Mouse (Mus musculus) G1E-ER4 (cell line): Measurements from ENCODE around the gene Tbx2. TPM values are rescaled to one million over a fixed set of nuclear protein-coding genes. Genes with fewer than 3 reads are reported as not detected.

Source experiments
- GATA1 ChIP-seq: IDR thresholded peaks from one replicate; pipeline ENCODE4 v1.8.0; 2012; ENCODE audit warnings: low read length, inconsistent platforms
- polyA plus RNA-seq: library from polyadenylated mRNA; stranded (reverse); fragments of >175 nt; gene quantifications from 2 replicates; pipeline ENCODE4 v1.2.3, GENCODE M21; 2012

Gene Tbx2
- polyA plus RNA-seq = 0.26 and 0.28 TPM in 2 replicates

DNA sequence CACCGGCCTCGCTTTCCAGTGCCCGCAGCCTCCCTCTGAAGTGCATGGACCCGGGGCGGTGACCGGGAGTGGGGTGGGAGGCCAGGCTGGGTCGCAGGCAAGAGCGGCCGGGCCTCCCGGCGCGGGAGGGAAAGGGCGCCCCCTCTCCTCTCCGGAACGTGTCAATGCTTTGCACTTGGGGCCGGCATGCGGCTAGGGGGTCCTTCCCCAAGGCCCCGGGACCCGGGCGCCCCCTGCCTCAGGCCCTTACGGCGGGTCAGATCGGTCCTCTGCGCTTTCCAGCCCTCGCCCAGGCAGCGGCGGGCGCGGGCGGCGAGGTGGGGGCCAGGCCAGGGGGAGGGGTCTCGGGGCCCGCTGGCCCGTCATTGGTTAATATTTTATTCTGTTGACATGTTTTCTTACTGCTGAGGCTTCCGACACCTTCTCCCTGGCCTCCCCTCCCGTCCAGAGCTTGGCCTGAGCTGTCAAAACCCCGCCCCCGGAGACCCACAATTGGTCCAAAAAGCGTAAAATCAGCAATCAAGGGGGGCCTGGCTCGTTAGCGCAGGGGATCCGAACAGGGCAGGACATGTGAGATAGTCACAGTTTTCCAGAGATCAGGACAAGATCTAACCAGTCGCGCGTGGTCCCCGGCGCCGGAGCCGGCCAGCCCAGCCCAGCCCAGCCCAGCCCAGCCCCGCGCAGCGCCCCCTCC, at the start of gene Tbx2:
Gene Tbx2 (plus strand): TSS at position 321 of the 694 bp plus-strand sequence.
- TF ChIP-seq GATA1 = no peak

DNA sequence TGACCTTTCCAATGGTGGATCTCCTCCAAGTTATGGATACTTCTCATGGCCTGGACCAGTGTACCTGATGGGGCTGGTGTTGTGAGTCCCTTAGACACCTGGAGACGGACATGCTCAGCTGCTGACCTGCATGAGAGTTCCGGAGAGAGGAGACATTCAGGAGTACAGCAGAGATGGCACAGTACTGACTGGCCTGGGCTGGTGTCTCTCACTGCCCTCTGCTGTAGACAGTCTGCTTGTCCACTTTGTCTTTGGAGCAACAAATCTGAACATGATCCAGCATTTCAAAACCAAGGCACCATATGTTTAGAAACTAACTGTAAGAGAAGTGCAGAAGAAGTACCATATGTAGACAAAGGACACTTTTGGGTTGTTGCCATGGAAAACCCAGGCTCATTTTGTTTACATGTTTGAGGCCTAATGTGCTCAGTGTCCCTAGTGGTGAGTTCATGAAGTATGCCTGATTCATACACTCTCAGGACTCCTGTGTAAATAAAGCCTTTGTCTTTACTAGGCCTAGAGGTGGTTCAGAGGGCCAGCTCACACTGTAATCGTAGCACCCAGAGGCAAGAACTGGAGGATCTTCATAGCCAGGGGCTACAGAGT, 46.1 kb upstream of the Tbx2 start:
- TF ChIP-seq GATA1 = no peak

DNA sequence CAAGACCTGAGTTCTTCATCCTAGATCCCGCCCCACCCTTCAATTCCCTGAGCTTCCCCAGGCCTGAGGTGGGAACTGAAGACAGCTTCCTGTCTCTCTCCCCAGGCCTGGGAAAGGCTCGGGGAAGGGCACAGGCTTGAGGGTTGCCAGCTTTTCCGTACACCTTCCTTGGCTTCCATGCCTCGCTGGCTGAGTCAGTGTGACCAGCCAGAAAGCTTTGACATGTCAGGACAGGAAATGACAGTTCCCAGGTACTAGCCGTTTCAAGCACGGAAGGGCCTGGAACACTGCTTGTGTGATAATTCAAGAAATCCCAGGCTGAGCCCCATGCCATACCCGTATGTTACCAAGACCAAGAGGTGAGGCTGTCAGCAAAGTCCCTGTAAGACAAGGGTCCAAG, 42.6 kb upstream of the Tbx2 start:
- TF ChIP-seq GATA1 = no peak

DNA sequence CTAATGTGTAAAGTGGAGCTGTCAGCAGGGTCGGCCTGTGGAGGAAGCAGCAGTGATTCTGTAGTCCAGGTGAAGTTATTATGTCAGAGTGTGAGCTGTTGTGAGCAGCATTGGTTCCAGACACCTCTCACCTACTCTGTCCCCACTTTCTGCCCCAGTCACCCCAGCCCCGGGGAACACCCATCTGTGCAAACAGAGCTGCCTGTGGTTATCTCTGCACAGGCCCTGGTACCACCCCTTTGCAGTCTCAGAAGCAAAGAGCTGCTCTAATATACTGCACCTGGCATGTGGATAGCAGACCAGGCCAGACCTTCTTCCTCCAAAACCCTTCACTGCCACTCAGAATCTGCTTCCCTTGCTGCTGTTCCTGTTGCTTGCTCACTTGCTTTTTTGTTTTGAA, 42.1 kb upstream of the Tbx2 start:
- TF ChIP-seq GATA1 = no peak

DNA sequence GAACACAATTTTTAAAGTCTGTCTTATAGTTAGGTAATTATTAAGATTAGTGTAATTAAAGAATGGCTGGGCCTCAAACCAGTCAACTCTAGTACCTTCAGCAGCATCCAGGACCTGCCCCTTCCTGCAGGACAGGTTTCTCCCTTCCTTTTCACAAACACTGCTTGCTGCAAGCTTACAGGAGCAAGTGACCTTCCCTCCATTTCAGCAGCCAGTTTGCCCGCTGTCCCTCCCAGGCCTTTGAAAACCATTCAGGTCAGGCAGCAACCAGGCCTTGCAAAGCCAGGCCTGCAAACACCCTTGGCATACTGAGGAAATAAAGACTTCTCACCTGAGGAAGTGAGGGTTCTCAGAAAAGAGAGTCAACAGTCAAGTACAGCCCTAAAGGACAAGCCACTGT, 41.1 kb upstream of the Tbx2 start:
- TF ChIP-seq GATA1 = no peak

DNA sequence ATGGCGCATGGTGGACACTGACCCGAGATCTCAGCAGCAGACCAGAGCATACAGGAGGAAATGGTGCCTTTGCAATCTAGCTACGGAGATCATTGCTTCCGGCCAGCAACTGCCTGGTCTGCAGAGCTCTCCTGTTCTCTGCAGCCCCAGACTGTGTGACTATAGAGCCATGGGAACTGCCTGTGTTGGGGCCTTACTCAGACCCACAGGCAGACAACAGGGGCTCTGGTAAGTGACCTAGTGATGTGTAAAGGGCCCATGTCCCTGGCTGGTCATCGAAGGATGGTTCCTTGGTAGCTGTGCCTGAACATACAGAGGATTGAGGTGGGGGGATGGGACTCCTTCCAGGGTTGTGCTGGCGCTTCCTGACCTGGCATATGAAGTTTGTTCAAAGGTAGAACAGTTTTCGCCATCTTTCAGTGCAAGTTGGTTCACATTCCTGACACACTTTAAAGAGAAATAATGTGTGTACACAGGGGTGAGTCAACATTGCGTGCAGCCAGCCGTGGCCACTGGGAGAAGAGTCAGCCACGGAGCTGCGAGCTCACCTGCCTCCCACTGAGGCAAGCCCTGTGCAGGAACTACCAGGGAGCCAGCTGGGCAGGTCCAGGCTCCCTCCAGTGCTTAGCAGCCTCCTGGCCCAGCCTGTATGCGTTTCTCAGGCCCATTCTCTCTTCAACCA, 39.7 kb upstream of the Tbx2 start:
- no peak for TF ChIP-seq GATA1

DNA sequence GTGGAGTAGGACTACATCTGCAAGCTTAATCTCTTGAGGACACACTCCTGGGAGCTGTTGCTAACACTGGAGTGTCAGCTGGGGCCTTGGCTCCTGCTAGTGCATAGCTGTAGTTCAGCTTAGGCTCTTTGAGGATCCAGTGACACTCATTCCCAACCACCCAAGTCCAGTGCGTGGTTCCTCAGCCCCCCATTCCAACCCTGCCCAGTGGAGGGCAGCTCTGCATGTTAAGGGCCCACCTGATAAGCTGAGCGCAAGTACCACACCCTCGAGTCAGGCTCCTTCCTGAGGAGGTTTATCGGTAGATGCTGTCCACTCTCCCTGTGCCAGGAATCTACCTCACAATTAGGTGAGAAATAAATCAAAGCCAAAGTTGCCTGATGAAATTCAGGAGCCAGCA, 32.9 kb upstream of the Tbx2 start:
- TF ChIP-seq GATA1 = no peak

DNA sequence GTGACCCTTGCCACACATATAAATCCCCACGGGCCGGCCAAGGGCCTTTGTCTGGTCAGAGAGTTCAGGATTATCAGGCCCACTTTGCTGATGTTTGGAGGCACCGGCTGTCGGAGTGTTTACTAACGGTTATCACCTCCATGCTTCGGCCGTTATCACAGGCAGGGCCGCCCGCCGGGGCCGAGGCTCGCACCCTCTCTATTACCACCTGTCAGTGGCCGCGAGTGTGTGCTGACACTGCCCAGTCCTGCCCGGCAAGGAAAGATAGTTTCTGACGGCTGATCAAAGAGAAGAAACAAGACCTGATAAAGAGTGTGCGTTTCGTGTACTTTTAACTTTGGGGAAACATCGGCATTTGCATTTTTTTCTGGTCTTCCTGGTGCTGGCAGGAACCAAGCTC, 32.5 kb upstream of the Tbx2 start:
- no peak for TF ChIP-seq GATA1

DNA sequence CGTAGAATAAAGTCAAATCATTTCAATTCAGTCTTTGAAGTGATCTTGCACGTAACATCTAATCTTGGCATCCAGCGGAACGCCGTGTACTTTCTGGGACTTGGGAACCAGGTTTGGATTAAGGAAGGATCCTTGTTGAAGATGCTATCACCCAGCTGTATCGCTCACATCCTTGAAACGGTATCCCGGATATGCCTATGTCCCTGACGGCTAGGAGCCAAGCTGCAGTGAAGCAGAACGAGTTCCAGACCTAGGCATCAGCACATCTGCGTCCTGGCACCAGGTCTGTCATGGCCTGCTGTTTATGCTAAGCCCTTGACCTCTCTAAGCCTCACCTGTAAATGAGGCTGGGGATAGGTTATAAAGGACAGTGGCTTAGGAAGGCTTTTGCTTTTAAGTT, 32.0 kb upstream of the Tbx2 start:
- TF ChIP-seq GATA1 = no peak

DNA sequence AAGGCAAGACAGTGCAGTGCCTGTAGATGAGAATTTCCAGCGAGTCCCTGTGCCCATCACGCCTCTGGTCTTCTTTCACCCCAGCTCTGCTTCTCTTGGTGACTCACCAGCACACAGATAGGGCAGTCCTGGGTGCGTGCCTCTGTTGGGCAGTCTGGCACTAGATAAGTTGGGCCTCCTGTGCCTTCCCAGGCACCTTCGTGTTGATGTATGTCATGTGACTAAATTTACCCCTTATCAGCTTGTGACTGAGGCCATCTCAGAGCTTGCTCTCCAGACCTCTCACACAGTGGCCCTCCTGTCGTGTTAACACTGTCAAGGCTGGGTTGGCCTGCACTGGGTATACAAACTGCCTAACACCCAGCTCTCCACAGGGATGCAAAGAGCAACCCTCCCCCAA, 28.3 kb upstream of the Tbx2 start:
- no peak for TF ChIP-seq GATA1

DNA sequence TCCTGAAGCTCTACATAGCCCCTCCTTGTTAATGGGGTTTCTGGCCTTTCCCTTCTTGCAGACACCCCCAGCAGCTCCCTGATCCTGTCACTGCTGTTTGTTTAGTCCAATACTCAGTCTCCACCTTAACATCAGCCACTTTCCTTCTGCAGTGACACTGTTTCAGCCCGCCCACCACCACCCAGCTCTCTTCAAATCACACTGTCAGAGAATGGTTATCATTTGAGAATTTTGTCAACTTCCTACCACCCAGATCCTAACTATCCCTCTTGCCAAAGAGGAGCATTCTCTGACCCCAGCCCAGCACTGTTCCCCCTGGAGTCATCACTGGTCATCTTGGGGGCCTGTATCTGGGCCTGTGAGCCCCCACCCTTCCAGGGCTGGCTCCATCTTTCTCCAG, 26.6 kb upstream of the Tbx2 start:
- no peak for TF ChIP-seq GATA1

DNA sequence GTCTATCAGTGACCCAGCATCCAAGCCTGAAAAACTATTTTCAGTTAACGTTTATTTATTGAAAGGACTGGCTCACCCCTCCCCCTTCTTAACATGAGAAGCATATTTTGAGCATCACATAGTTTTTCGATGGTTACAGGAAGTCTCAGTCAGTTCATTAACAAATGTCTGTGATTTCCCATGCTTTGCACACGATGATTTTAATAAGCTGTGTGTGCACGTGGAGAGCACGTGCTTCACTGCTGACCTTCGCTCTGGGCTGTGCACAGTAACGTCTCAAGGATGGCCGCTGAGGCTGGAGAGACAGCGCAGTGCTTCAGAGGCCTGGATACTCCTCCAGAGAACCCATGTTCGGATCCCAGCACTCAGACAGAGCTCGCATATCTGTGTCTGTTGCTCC, 25.0 kb upstream of the Tbx2 start:
- TF ChIP-seq GATA1 = no peak

DNA sequence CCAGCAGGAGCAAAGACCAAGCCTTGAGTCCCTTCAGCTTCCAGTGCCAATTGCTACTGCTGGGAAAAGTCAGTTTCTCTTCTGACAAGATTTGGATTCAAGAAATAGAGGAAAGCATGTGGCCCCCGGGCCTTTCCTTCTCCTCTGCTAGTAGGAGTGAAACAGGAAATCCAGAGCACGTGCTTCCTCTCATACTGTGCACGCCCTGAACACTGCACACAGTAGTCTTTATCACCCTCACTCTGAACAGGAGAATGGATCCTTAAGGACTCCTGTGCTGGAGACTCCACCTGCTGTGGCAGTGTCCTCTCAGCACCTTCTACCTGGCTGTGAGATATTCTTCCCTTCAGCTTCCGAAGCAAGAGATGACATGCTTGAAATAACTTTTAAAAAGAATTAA, 21.1 kb upstream of the Tbx2 start:
- TF ChIP-seq GATA1 = no peak

DNA sequence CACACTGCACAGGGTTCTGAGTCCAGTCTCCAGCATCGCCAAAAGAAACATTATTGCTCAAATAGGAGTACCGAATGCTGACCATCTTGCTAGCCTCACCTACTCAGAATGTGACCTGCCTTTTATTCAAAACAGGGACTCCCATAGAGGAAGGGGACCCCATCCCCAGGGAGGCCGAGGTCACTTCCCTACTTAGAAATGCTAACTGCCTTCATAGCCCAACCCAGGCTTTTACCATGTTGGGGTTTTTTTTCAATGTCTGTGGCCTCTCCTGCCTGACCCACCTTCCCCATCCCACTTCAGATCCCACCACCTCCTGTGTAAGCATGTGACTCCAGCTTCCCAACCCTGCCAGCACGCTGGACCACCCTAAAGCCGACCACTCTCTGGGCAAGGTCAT, 20.7 kb upstream of the Tbx2 start:
- TF ChIP-seq GATA1 = no peak

DNA sequence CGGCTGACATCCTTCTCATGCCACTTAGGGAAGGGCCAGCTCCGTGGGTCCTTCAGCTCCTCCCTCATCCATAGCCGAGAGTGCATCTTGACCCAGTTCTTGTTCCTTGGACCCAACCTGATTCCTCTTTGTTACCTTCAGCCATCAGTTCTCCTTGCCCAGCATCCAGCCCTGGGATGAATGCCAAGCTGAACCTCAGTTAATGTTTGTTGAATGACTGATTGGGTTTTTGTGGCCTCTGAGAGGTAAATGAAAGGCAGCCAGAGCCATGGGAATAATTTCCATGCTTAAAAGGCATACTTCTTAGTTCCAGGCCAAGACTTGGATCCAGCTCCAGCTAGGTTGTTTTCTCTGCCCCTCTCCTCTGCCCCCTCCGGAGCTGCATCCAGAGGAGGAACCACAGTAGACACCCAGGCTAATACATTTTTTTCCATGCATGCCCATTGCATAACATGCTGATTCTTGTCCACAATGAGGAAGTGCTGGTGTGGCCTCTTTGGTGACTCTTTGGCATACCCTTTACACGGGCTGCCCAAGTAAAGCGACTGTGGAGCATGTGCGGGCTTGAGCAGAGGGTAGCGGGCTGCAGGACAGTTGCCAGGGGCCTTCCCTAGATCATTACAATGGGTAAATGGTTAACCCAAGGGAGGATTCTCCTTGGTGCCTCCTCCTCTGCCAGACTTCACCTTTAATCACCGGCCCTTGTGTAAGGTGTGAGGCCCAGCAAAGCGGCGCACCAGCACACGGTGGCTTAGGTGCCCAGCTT, 20.0 kb upstream of the Tbx2 start:
- TF ChIP-seq GATA1 = no peak

DNA sequence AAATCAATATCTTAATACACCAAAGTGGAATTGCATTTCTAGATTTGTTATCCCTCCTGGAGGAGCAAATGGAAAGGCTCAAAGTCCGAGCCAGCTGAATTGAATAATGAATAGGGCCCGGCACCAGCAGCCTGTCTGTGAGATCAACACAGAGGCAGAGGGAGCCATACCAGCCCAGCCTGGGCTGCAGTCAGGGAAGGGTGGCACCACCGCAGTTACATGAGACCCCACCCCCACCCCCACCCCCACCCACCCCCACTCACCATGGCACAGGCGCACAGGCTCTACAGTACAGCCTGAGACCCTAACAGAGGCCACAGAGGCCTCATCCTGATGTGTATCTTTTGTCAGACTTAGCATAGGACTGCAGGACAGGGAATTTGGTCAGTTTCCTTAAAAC, 17.7 kb upstream of the Tbx2 start:
- no peak for TF ChIP-seq GATA1
